Mouse (Mus musculus) forebrain, embryonic 11.5 days (tissue): ENCODE data around the gene Bves. TPM values are rescaled to one million over a fixed set of nuclear protein-coding genes. Genes with fewer than 3 reads are reported as not detected.
"Not testable (repeated sequence)": the region's sequence is repeated elsewhere in the genome, so short reads cannot be mapped to it uniquely, and the experiment has no call there.

Source experiments
- ATAC-seq: fragments of 200-750 bp; cut with Nextera tagmentation; replicated peaks from 2 replicates; pipeline ENCODE4 v1.8.0; 2017; ENCODE audit warnings: moderate TSS enrichment; ENCODE audit not compliant: low FRiP score
- DNase-seq: peaks from one replicate; pipeline ENCODE4 v3.0.0-alpha.2; 2017; ENCODE audit warnings: low spot score
- H3K27ac ChIP-seq: fragments of 300-500 bp; sonication (generic); 2 replicates; pipeline ENCODE4 v1.5.1; 2014; ENCODE audit warnings: low read depth, low read length
- H3K27me3 ChIP-seq: fragments of 300-500 bp; sonication (generic); 2 replicates; pipeline ENCODE4 v1.6.1; 2014; ENCODE audit warnings: mild to moderate bottlenecking, low read length, mixed read lengths; ENCODE audit not compliant: control insufficient read depth, insufficient read depth
- H3K36me3 ChIP-seq: fragments of 300-500 bp; sonication (generic); 2 replicates; pipeline ENCODE4 v1.6.1; 2014; ENCODE audit warnings: mild to moderate bottlenecking, low read length, moderate library complexity, mixed read lengths; ENCODE audit not compliant: control insufficient read depth, insufficient read depth
- H3K4me1 ChIP-seq: fragments of 300-500 bp; sonication (generic); replicated peaks from 2 replicates; pipeline ENCODE4 v1.6.1; 2014; ENCODE audit warnings: low read length, mixed read lengths; ENCODE audit not compliant: control insufficient read depth, insufficient read depth
- H3K4me2 ChIP-seq: fragments of 300-500 bp; sonication (generic); 2 replicates; pipeline ENCODE4 v1.6.1; 2014; ENCODE audit warnings: low read depth, mild to moderate bottlenecking, low read length, moderate library complexity, mixed read lengths; ENCODE audit not compliant: severe bottlenecking
- H3K4me3 ChIP-seq: fragments of 300-500 bp; sonication (generic); 2 replicates; pipeline ENCODE4 v1.5.1; 2014; ENCODE audit warnings: low read depth, low read length
- H3K9ac ChIP-seq: fragments of 300-500 bp; sonication (generic); 2 replicates; pipeline ENCODE4 v1.6.1; 2014; ENCODE audit warnings: low read length
- H3K9me3 ChIP-seq: fragments of 300-500 bp; sonication (generic); 2 replicates; pipeline ENCODE4 v1.6.1; 2016; ENCODE audit warnings: low read length, mixed read lengths; ENCODE audit not compliant: control insufficient read depth
- WGBS: fragments of 180-500 bp; shearing (Covaris S2); extraction: QIAGEN DNeasy Blood & Tissue Kit; methylation state at CpG from one replicate; pipeline ENCODE4 v1.1.7; 2014; 5-methylcytosine and 5-hydroxymethylcytosine counted together
- polyA plus RNA-seq: library from polyadenylated mRNA; unstranded; fragments of >200 nt; fragmentation: Nextera tagmentation; extraction: Ambion mirVana; gene quantifications from 2 replicates; pipeline ENCODE4 v1.2.1, GENCODE M21; 2014

Gene Bves
- polyA plus RNA-seq, 1 experiment from 2014 or later: 1.5 TPM

GRCm38 (mm10) chr10:45328196-45329000, 7.2 kb upstream of the Bves start:
- Histone ChIP-seq H3K4me1 (0 out of 2 replicates have a peak, but pooled peaks cover 4% of the 10 kb centered on the region), H3K4me2 (no peak overlapping the region), H3K27me3 (no peaks in the 10 kb centered on the region), H3K9ac (no peak overlapping the region), H3K27ac (no peak overlapping the region), H3K4me3 (no peak overlapping the region), H3K9me3 (no peaks in the 10 kb centered on the region), H3K36me3 (no peaks in the 10 kb centered on the region)
- ATAC-seq (no peak), DNase-seq (no peak)
- 83% methylated on average over 7 of the region's 7 CpGs for WGBS

GRCm38 (mm10) chr10:45334925-45335324, 647 bp upstream of the Bves start:
- no peaks in the 10 kb centered on the region for H3K36me3 ChIP-seq
- ATAC-seq: peak; percentile 22; the same call in 1 of the 2 replicates
- H3K27ac ChIP-seq: no peak overlapping the region
- no peak for DNase-seq
- WGBS: 23% methylated on average over 7 of the region's 7 CpGs
- H3K27me3 ChIP-seq: peaks cover 16% of the 10 kb centered on the region
- H3K9me3 ChIP-seq: no peaks in the 10 kb centered on the region
- peak overlapping the region; percentile 95; the same call in 1 of the 2 replicates for H3K4me2 ChIP-seq
- no peak overlapping the region for H3K9ac ChIP-seq
- no peaks in the 10 kb centered on the region for H3K4me1 ChIP-seq
- H3K4me3 ChIP-seq: no peak overlapping the region; the same call in 1 of the 2 replicates

- DNase-seq: no peak
Observed at GRCm38 (mm10) chr10:45339106-45339505, 3.5 kb downstream of the Bves start.

GRCm38 (mm10) chr10:45344381-45344780, 8.8 kb downstream of the Bves start:
- Histone ChIP-seq H3K27me3 (no peaks in the 10 kb centered on the region), H3K9me3 (no peaks in the 10 kb centered on the region; the same call in 1 of the 2 replicates), H3K36me3 (no peaks in the 10 kb centered on the region), H3K4me1 (no peaks in the 10 kb centered on the region), H3K27ac (no peak overlapping the region), H3K4me3 (no peak overlapping the region), H3K4me2 (no peak overlapping the region), H3K9ac (no peak overlapping the region)
- DNase-seq (no peak), ATAC-seq (no peak)
- 87% methylated on average over 4 of the region's 4 CpGs for WGBS

More at GRCm38 (mm10) chr10:45339106-45339505, 3.5 kb downstream of the Bves start:
- Histone ChIP-seq H3K4me1 (no peaks in the 10 kb centered on the region), H3K9me3 (no peaks in the 10 kb centered on the region), H3K4me2 (no peak overlapping the region), H3K27ac (no peak overlapping the region), H3K36me3 (no peaks in the 10 kb centered on the region), H3K4me3 (no peak overlapping the region), H3K9ac (no peak overlapping the region), H3K27me3 (peaks cover 14% of the 10 kb centered on the region)
- no peak for ATAC-seq
- 79% methylated on average over 7 of the region's 7 CpGs for WGBS

GRCm38 (mm10) chr10:45345217-45345616, 9.6 kb downstream of the Bves start:
- Histone ChIP-seq H3K27ac (no peak overlapping the region), H3K27me3 (no peaks in the 10 kb centered on the region), H3K4me3 (no peak overlapping the region), H3K9me3 (no peaks in the 10 kb centered on the region; the same call in 1 of the 2 replicates), H3K4me1 (no peaks in the 10 kb centered on the region), H3K36me3 (no peaks in the 10 kb centered on the region), H3K4me2 (no peak overlapping the region), H3K9ac (no peak overlapping the region)
- ATAC-seq (no peak), DNase-seq (no peak)
- 88% methylated on average over 9 of the region's 9 CpGs for WGBS

DNA sequence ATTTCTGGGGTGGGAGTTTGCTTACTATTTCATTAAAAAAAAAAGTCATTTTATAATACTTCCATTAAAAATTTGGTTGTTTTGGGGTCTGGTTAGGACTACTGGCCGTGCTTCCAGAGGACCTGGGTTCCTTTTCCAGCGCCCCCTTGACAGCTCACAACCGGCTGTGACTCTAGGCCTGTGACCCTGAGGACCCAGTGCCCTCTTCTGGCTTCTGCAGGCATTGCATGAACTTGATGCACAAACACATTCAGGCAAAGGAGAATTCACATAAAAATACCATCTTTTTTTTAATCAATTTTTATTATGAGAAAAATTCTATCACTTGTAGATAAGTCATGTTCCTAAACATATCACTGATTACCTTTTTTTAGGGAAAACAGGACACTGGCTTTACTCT, 12.6 kb downstream of the Bves start:
- H3K4me3 ChIP-seq, H3K27ac ChIP-seq, ATAC-seq, H3K9ac ChIP-seq, H3K4me1 ChIP-seq, DNase-seq, H3K27me3 ChIP-seq, H3K36me3 ChIP-seq, H3K4me2 ChIP-seq, H3K9me3 ChIP-seq: not testable (repeated sequence)
- 90% methylated on average over 3 of the region's 3 CpGs for WGBS

DNA sequence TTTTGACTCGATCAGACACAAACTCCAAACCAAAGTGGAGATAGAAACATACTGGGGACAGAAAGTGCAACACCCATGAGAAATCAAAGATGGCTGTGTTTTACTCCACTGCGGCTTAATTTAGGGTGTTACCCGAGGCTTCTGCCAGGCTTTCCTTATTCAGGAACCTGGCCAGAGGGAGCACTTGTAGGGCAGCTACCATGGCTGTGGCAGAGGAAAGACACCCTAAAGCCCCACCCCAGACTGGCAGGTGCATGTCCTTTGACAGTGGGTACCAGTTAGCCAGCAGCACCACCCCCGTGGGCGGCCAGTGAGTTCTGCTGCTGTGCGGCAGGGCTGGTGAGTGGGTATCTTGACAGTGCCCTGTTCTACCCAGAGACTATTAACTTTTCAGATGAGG, 20.5 kb downstream of the Bves start:
- H3K27ac ChIP-seq: no peak overlapping the region
- no peaks in the 10 kb centered on the region for H3K27me3 ChIP-seq
- no peaks in the 10 kb centered on the region for H3K9me3 ChIP-seq
- ATAC-seq (no peak), DNase-seq (no peak)
- no peaks in the 10 kb centered on the region for H3K36me3 ChIP-seq
- 93% methylated on average over 6 of the region's 6 CpGs for WGBS
- H3K4me1 ChIP-seq: no peaks in the 10 kb centered on the region
- H3K4me3 ChIP-seq: no peak overlapping the region
- no peak overlapping the region for H3K9ac ChIP-seq
- no peak overlapping the region for H3K4me2 ChIP-seq

- H3K27ac ChIP-seq: no peak overlapping the region
- no peak for ATAC-seq
Observed at GRCm38 (mm10) chr10:45363396-45363795, 27.8 kb downstream of the Bves start.

More at GRCm38 (mm10) chr10:45363396-45363795, 27.8 kb downstream of the Bves start:
- 51% methylated on average over 5 of the region's 5 CpGs for WGBS
- H3K9ac ChIP-seq: no peak overlapping the region
- H3K4me1 ChIP-seq: no peaks in the 10 kb centered on the region
- no peak overlapping the region for H3K4me2 ChIP-seq
- H3K9me3 ChIP-seq: no peaks in the 10 kb centered on the region
- DNase-seq: no peak
- no peaks in the 10 kb centered on the region for H3K36me3 ChIP-seq
- H3K4me3 ChIP-seq: no peak overlapping the region
- H3K27me3 ChIP-seq: no peaks in the 10 kb centered on the region
